Mouse (Mus musculus) v-Abl transformed pro-B cells (cell line): ENCODE data around the gene Vps35.

ENCODE experiments used
- in situ Hi-C, 2 experiments: fragments of 400-800 bp; cut with MboI; formaldehyde crosslinking; loops; one replicate each; pipeline ENCODE4 v1.15.1; 2025; ENCODE audit not compliant: unreplicated experiment in 2 of 2

Gene Vps35

DNA sequence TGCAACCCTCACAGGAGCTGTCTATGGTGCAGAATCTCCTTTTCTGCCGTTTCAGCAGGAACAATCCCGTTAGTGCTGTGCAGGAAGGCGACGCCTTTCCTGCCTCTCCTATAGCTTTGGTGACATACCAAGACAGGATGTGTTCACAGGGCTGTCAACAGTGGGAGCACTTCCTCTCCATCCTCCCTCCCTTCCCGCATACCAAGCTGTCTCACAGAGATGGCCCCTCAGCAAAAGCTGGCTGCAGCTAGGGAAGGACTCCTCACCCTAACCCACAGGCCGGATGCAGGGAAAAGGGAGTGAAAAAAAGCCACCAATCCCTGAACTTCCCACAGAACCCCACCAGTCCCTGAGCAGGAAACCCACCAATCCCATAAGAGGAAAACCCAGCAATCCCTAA lies 78.6 kb downstream of the Vps35 start:
- in situ Hi-C loops = no loop called here

DNA sequence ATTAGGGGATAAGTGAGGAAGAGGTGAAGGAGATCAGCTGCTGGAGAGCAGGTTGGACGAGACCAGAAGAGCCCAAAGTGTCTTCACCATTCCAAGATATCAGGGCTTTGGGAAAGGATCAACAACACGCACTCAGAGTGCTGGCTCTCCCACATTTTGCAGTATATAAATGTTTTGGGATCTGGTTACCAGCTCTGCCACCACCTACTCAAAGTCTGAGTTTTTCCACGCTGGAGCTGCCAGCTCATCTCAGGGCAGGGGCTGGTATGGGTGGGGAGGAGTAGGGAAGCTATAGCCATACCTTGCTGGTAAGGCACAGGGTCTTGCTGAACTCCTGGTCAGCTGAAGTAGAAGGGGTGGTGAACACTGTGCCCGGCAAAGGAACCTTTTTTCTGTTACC lies 79.4 kb downstream of the Vps35 start:
- in situ Hi-C loops = no loop called here
